Mouse (Mus musculus): ENCODE data around the gene Tmem140. TPM values are rescaled to one million over a fixed set of nuclear protein-coding genes. Genes with fewer than 3 reads are reported as not detected.

The Tmem140 gene
- 1.7 and 2.2 TPM in 2 replicates for polyA plus RNA-seq (2016; fragmentation: Nextera tagmentation; extraction: Ambion mirVana)

- WGBS = 68% methylated on average over 11 of the region's 11 CpGs
- H3K27ac ChIP-seq = no peak within 1 kb of the TSS
- H3K27me3 ChIP-seq (ENCODE audit: poor library complexity, severe bottlenecking) = no peaks in the 10 kb centered on the region
- peaks cover 17% of the 10 kb centered on the region for H3K4me1 ChIP-seq
- DNase-seq (ENCODE audit: extremely low spot score, low spot score) = no peak
- H3K9me3 ChIP-seq = no peaks in the 10 kb centered on the region
- H3K36me3 ChIP-seq (replicated peaks) = no peaks in the 10 kb centered on the region
- no peak within 1 kb of the TSS for H3K4me3 ChIP-seq
These were observed at the start of gene Tmem140 for GRCm38 (mm10) chr6:34862791-34863403. Gene Tmem140, plus strand, starts transcription at chr6:34863146.

- Histone ChIP-seq H3K36me3 (replicated peaks) (no peaks in the 10 kb centered on the region), H3K27ac (no peak overlapping the region), H3K9me3 (no peaks in the 10 kb centered on the region), H3K27me3 (ENCODE audit: poor library complexity, severe bottlenecking) (no peaks in the 10 kb centered on the region), H3K4me1 (no peaks in the 10 kb centered on the region), H3K4me3 (no peak overlapping the region)
- DNase-seq (ENCODE audit: extremely low spot score, low spot score) = no peak
These were observed 38.5 kb upstream of the Tmem140 start for GRCm38 (mm10) chr6:34824406-34824805.

DNA sequence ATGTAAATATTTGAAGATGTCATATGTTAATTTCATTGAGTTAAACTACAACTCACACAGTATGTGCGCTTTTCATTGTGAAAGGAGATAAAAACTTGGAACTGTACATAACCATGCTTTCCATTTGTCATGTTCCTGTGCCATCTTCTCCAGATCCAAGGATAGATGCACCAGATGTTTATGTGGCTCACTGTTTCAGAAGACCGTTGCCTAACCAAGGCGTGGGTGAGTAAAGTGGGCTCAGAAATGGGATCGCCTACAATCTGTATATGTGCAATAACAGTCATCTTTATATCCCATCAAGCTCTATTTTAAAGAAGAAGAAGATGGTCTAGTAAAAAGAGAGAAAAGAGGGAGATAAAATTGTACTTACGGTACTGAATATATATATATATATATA lies 30.6 kb upstream of the Tmem140 start:
- H3K27me3 ChIP-seq (ENCODE audit: poor library complexity, severe bottlenecking) = no peaks in the 10 kb centered on the region
- no peak overlapping the region for H3K27ac ChIP-seq
- 96% methylated on average over 5 of the region's 5 CpGs for WGBS
- no peaks in the 10 kb centered on the region for H3K4me1 ChIP-seq
- no peak overlapping the region for H3K4me3 ChIP-seq
- no peak for DNase-seq (ENCODE audit: extremely low spot score, low spot score)
- no peaks in the 10 kb centered on the region for H3K36me3 ChIP-seq (replicated peaks)
- no peaks in the 10 kb centered on the region for H3K9me3 ChIP-seq

DNA sequence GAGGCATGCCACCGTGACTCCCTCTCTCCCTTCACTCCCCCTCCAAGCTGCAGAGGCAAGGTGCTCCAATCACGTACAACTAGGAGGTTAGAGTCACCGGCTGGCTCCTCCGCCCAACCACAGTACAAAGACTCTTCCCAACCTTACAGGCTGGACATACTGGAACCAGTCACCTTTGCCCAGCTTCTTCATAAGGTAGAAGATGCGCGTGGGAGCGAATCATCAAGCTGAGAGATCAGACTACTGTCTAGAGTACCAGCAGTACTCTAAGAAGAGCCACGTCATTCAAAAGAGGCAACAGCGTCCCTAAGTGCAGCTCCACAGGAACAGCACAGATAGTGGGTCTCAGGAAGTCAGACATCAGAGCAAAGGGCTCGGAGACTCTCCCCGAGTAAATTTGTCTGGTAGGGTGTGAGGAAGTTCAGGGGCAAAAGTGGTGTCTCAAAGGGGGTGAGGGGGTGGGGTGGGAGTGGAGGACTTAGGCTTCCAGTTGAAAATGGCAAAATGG lies 1.3 kb upstream of the Tmem140 start:
- Histone ChIP-seq H3K4me1 (peaks cover 8% of the 10 kb centered on the region), H3K9me3 (no peaks in the 10 kb centered on the region), H3K27ac (no peak overlapping the region), H3K36me3 (replicated peaks) (no peaks in the 10 kb centered on the region), H3K27me3 (ENCODE audit: poor library complexity, severe bottlenecking) (no peaks in the 10 kb centered on the region), H3K4me3 (no peak overlapping the region)
- no peak for DNase-seq (ENCODE audit: extremely low spot score, low spot score)
- 89% methylated on average over 11 of the region's 11 CpGs for WGBS

GRCm38 (mm10) chr6:34862381-34862780 lies 565 bp upstream of the Tmem140 start:
- DNase-seq (ENCODE audit: extremely low spot score, low spot score) = no peak

GRCm38 (mm10) chr6:34863786-34864514 lies 1.0 kb downstream of the Tmem140 start:
- WGBS = 71% methylated on average over 9 of the region's 9 CpGs
- Histone ChIP-seq H3K4me3 (no peak overlapping the region), H3K36me3 (replicated peaks) (no peaks in the 10 kb centered on the region), H3K27ac (no peak overlapping the region), H3K27me3 (ENCODE audit: poor library complexity, severe bottlenecking) (no peaks in the 10 kb centered on the region), H3K9me3 (no peaks in the 10 kb centered on the region), H3K4me1 (peaks cover 17% of the 10 kb centered on the region)
- no peak for DNase-seq (ENCODE audit: extremely low spot score, low spot score)

More at GRCm38 (mm10) chr6:34862381-34862780, 565 bp upstream of the Tmem140 start:
- Histone ChIP-seq H3K27me3 (ENCODE audit: poor library complexity, severe bottlenecking) (no peaks in the 10 kb centered on the region), H3K36me3 (replicated peaks) (no peaks in the 10 kb centered on the region), H3K4me1 (peaks cover 16% of the 10 kb centered on the region), H3K4me3 (no peak overlapping the region), H3K27ac (no peak overlapping the region), H3K9me3 (no peaks in the 10 kb centered on the region)
- 93% methylated on average over 6 of the region's 6 CpGs for WGBS

DNA sequence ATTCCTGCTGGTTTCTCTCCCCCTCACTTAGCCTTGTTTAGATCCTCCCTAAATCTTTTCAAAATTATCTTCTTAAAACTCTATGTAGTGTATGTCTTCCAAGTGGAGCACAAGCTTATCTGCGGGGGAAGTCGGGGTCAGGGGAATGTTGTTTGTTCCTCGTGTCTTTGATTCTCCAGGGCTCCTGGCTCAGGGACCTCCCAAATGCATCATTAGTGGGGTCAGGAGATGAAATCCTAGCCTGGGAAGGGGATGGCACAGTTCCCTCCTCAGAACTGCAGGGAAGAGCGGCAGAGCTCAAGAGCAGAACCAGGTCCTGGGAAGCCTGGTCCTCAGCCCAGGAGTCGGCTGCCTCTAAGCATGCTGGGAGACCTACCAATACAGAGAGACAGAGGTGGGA lies 2.3 kb downstream of the Tmem140 start:
- Histone ChIP-seq H3K4me1 (peaks cover 17% of the 10 kb centered on the region), H3K27me3 (ENCODE audit: poor library complexity, severe bottlenecking) (no peaks in the 10 kb centered on the region), H3K9me3 (no peaks in the 10 kb centered on the region), H3K4me3 (no peak overlapping the region), H3K36me3 (replicated peaks) (no peaks in the 10 kb centered on the region), H3K27ac (no peak overlapping the region)
- DNase-seq (ENCODE audit: extremely low spot score, low spot score) = no peak
- 67% methylated on average over 5 of the region's 5 CpGs for WGBS

DNA sequence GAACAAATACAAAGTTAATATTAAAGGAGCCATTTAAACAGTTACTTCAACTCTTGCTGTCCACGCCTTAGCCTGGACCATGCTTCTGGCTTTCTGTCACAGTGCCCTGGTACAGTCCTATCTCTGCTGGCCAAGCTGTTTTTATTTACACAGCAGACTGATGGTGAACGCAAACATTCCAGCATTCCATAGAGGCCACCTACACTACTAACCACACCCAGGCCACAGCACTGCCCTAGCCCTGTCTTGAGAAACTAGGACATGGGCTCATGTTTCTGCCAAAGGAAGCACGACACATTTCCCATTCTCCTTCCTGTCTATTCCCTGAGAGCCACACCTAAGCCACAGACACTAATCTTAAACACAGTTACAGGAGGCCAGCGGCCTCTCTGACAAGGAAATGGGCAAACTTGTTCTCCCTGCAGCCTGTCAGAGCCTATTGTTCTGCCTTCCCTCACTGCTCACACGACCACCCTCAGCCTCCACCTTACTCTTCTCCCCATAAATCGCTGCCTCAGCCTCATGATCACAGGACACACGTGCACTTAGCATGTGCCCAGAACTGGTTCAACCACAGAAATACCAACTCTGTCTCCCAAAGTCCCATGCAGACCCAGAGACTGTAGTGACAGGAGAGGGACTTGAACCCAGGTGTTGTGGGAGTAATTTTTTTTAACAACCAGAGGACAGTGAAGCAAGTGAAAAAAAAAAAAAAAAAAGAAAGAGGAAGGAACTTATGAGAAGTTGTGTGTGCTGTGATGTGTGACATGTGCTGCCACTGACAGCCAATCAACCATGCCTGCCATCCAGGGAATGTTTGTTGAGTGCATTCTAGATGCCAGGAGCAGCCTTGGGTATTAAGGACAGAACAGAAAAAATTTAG lies 3.0 kb downstream of the Tmem140 start:
- Histone ChIP-seq H3K27ac (no peak overlapping the region), H3K4me3 (no peak overlapping the region), H3K4me1 (peaks cover 17% of the 10 kb centered on the region), H3K36me3 (replicated peaks) (no peaks in the 10 kb centered on the region), H3K9me3 (no peaks in the 10 kb centered on the region), H3K27me3 (ENCODE audit: poor library complexity, severe bottlenecking) (no peaks in the 10 kb centered on the region)
- 75% methylated on average over 7 of the region's 7 CpGs for WGBS
- DNase-seq (ENCODE audit: extremely low spot score, low spot score) = no peak

DNA sequence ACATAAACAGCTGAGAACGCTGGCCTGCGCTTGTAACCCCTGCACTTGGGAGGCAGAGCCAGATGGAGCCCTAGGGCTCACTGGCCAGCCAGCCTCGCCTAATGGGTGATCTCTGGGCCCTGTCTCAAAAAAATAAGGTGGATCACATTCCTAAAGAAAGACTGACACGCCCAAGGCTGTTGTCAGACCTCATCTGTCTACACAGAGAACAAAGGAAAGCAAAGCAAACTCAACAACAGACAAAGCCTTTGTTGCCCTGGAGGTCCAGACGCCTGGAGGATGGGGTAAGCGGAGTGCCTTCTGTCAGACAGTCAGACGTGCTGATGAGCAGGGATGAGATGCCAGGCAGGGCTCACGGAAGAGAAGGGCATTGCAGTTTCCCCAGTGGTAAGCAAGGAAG lies 3.8 kb downstream of the Tmem140 start:
- Histone ChIP-seq H3K36me3 (replicated peaks) (no peaks in the 10 kb centered on the region), H3K27me3 (ENCODE audit: poor library complexity, severe bottlenecking) (no peaks in the 10 kb centered on the region), H3K9me3 (no peaks in the 10 kb centered on the region), H3K4me1 (peaks cover 20% of the 10 kb centered on the region), H3K4me3 (no peak overlapping the region), H3K27ac (peak overlapping the region; percentile 54; the same call in 1 of the 2 replicates)
- DNase-seq (ENCODE audit: extremely low spot score, low spot score) = no peak
- 55% methylated on average over 8 of the region's 8 CpGs for WGBS

DNA sequence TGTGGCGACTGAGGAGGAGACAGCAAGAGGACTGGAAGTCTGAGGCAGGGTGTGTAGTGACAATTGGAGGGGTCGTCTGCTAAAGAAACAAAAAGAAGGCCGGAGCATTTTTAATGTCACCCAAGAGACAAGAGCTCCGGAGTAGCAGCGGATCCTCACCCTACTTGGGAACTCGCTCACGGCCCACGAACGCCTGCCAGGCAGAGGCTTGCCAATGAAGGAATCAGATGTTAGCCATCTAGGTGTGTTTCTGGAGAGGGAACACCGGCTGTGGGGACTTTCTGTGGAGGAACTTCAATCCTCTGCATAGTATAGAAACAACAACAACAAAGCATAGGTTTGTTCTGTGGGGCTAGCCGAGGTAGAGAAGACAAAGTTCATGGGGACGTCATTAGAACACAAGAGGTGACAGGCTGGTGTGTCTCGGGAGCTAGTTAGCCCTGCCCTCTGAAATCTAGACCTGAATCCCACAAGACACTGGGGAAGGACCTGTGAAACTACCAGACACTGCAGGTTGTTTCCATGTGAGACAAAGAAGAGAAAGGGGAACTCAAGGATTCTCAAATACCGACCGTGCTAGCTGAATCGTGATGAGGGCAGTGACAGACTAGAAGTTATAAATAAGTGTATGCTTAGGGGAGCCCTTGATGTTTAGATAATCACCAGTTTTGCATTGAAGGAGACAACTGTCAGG lies 4.5 kb downstream of the Tmem140 start:
- Histone ChIP-seq H3K4me3 (no peak overlapping the region), H3K36me3 (replicated peaks) (0 out of 2 replicates have a peak, but pooled peaks cover under 1% of the 10 kb centered on the region), H3K4me1 (peaks cover 20% of the 10 kb centered on the region), H3K27ac (peak overlapping the region; percentile 54), H3K9me3 (no peaks in the 10 kb centered on the region), H3K27me3 (ENCODE audit: poor library complexity, severe bottlenecking) (no peaks in the 10 kb centered on the region)
- WGBS = 83% methylated on average over 16 of the region's 16 CpGs
- DNase-seq (ENCODE audit: extremely low spot score, low spot score) = no peak

GRCm38 (mm10) chr6:34867995-34868350 lies 5.0 kb downstream of the Tmem140 start:
- DNase-seq (ENCODE audit: extremely low spot score, low spot score) = no peak
- H3K27me3 ChIP-seq (ENCODE audit: poor library complexity, severe bottlenecking) = no peaks in the 10 kb centered on the region
- H3K27ac ChIP-seq = no peak overlapping the region
- peaks cover 20% of the 10 kb centered on the region for H3K4me1 ChIP-seq
- no peaks in the 10 kb centered on the region for H3K9me3 ChIP-seq
- H3K36me3 ChIP-seq (replicated peaks) = peaks cover 5% of the 10 kb centered on the region
- WGBS = 84% methylated on average over 10 of the region's 10 CpGs
- H3K4me3 ChIP-seq = no peak overlapping the region

DNA sequence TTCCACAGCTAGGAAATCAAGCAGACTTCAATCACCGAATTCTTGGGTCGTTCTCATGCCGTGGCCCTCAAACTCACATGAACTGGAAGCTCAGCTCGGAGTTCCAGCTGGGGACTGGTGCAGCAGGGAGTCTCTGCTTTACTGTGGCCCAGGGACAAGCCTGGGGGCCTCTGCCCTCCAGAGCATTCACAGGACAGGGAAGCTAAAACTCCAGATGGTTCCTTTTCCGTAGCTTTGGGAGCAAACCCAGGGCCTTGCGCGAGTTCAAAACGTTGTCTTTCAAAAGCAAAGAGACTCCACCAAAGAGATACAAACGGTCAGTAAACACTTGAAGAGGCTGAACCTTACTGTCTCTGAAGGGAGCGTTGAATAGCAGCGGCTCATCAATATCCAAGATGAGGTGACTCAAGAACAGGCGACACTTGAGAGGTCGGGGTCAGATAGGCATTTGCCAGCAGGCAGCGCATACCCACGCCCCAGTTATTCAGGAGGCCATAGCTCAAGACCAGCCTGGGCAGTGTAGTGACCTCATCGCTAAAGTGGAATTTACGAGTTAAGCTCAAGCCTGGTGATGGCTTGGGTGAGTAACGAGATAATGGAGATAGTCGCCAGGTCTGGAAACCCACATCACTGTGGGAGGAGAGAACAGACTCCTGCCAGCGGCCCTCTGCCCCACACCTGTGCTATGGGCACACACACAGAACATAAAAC lies 5.7 kb downstream of the Tmem140 start:
- WGBS = 86% methylated on average over 20 of the region's 20 CpGs
- Histone ChIP-seq H3K4me1 (peaks cover 20% of the 10 kb centered on the region), H3K36me3 (replicated peaks) (peaks cover 11% of the 10 kb centered on the region), H3K27me3 (ENCODE audit: poor library complexity, severe bottlenecking) (no peaks in the 10 kb centered on the region), H3K9me3 (no peaks in the 10 kb centered on the region), H3K4me3 (no peak overlapping the region), H3K27ac (0 out of 2 replicates have a peak overlapping the region, but pooled peaks have one; percentile 4)
- DNase-seq (ENCODE audit: extremely low spot score, low spot score) = no peak

Data from forebrain, embryonic 10.5 days (tissue).